Mouse (Mus musculus) kidney, adult 2 months (tissue): ENCODE data around the gene Cnih3. TPM values are rescaled to one million over a fixed set of nuclear protein-coding genes. Genes with fewer than 3 reads are reported as not detected.

Experiments used
- DNase-seq: peaks from one replicate; pipeline ENCODE4 v3.0.0; 2021
- H3K27ac ChIP-seq: fragments of 200-500 bp; 2 replicates; pipeline ENCODE4 v1.5.1; 2012; ENCODE audit warnings: low read depth, low read length, control low read depth, inconsistent platforms; ENCODE audit not compliant: insufficient read depth
- H3K27me3 ChIP-seq: fragments of 200-500 bp; replicated peaks from 2 replicates; pipeline ENCODE4 v1.6.1; 2012; ENCODE audit warnings: mild to moderate bottlenecking, moderate library complexity, low read length, inconsistent platforms; ENCODE audit not compliant: control insufficient read depth, insufficient read depth
- H3K36me3 ChIP-seq: fragments of 200-500 bp; 2 replicates; pipeline ENCODE4 v1.6.1; 2012; ENCODE audit warnings: mild to moderate bottlenecking, moderate library complexity, low read length, inconsistent platforms; ENCODE audit not compliant: control insufficient read depth, insufficient read depth
- H3K4me1 ChIP-seq: fragments of 200-500 bp; 2 replicates; pipeline ENCODE4 v1.6.1; 2011; ENCODE audit warnings: low read length; ENCODE audit not compliant: control insufficient read depth, insufficient read depth
- H3K4me3 ChIP-seq: fragments of 200-500 bp; 2 replicates; pipeline ENCODE4 v1.5.1; 2011; ENCODE audit warnings: mild to moderate bottlenecking, low read depth, low read length, control low read depth; ENCODE audit not compliant: insufficient read depth
- CTCF ChIP-seq: fragments of 200-500 bp; conservative IDR thresholded peaks from 2 replicates; pipeline ENCODE4 v1.5.1; 2011; ENCODE audit warnings: low read depth, mild to moderate bottlenecking, control low read depth, low read length, moderate library complexity, mixed read lengths; ENCODE audit not compliant: insufficient read depth, insufficient read length
- POLR2A ChIP-seq: fragments of 200-500 bp; IDR thresholded peaks from one replicate; pipeline ENCODE4 v1.6.1; 2011; ENCODE audit warnings: low read depth, low read length, control low read depth
- WGBS: fragments of 180-500 bp; shearing (Covaris S2); methylation state at CpG from one replicate; pipeline ENCODE4 v1.1.7; 2018; 5-methylcytosine and 5-hydroxymethylcytosine counted together
- polyA plus RNA-seq: library from polyadenylated mRNA; depleted of rRNA; stranded (reverse); fragments of >200 nt; gene quantifications from 2 replicates; pipeline ENCODE4 v1.2.3, GENCODE M21; 2012; rRNA removed

The Cnih3 gene
- polyA plus RNA-seq, 1 experiment, result not detected

DNA sequence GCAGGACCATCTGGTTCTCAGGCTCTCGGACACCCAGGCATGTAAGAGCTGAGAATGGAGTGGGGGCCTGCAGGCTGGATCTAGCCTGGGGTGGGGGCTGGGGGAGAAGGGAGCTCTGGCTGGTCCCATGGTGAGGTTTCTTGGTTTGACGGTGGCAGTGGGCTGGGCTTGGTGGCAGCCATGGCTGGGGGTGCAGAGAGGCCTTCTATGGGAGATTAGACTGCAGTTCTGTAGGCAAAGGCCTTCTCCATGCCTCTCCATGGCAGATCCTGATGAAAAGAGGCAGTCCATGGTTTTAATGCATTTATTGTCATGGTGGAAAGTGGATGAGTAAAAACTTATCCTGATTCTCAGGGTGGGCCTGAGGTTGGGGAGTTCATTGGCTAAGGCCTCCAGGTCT is 151.0 kb downstream of the Cnih3 start:
- H3K27ac ChIP-seq, result no peak overlapping the region
- H3K4me3 ChIP-seq, result no peak overlapping the region
- 95% methylated on average over 2 of the region's 2 CpGs for WGBS
- H3K36me3 ChIP-seq, result no peaks in the 10 kb centered on the region
- H3K4me1 ChIP-seq, result no peaks in the 10 kb centered on the region
- no peak for DNase-seq
- no peaks in the 10 kb centered on the region for H3K27me3 ChIP-seq
- no peak for TF ChIP-seq CTCF
- no peak for TF ChIP-seq POLR2A

DNA sequence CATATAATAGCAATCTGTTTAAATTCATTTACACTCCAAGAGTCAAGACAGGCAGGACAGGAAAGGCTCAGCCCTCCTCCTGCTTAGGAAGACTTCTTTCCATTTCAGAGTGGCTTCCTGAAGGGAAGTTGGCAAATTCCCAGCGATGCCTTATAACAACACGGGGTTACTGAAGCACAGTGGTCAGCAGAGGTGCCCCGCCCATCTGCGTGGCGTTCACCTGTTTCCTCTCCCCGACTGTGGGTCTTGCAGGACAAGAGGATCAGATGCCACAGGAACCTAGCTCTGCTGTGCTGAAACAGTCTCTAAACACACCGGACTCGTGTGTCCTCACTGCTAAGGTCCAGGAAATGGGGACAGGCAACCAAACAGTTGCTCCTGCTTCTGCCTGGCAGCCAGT is 152.9 kb downstream of the Cnih3 start:
- no peak for TF ChIP-seq CTCF
- H3K36me3 ChIP-seq, result no peaks in the 10 kb centered on the region
- no peak overlapping the region for H3K27ac ChIP-seq
- H3K4me3 ChIP-seq, result no peak overlapping the region
- peak; percentile 17 for DNase-seq
- no peaks in the 10 kb centered on the region for H3K4me1 ChIP-seq
- 17% methylated on average over 8 of the region's 8 CpGs for WGBS
- H3K27me3 ChIP-seq, result no peaks in the 10 kb centered on the region

Other genes starting within 250 kb of the Cnih3 start
- 6.3 and 6.6 TPM in 2 replicates for gene Nvl, start 208.4 kb upstream of the Cnih3 start, polyA plus RNA-seq
- 18.0 and 26.1 TPM in 2 replicates for gene Cnih4, start 207.9 kb upstream of the Cnih3 start, polyA plus RNA-seq
- gene Wdr26, start 140.6 kb upstream of the Cnih3 start, polyA plus RNA-seq, result 28.5 and 32.1 TPM in 2 replicates
- gene Ccdc121, start 158.8 kb downstream of the Cnih3 start, polyA plus RNA-seq, result not detected in 2 replicates
- not detected in 2 replicates for gene Dnah14, start 223.9 kb downstream of the Cnih3 start, polyA plus RNA-seq